Mouse (Mus musculus) cerebellum, adult 2 months (tissue): Measurements from ENCODE around the gene Rbm28.

ENCODE experiments used
- CTCF ChIP-seq: fragments of 200-500 bp; IDR thresholded peaks from 2 replicates; pipeline ENCODE4 v1.5.1; 2011; ENCODE audit warnings: low read depth, mild to moderate bottlenecking, control low read depth, low read length, moderate library complexity, borderline replicate concordance; ENCODE audit not compliant: insufficient read depth
- POLR2A ChIP-seq: fragments of 200-500 bp; IDR thresholded peaks from 2 replicates; pipeline ENCODE4 v1.6.1; 2011; ENCODE audit warnings: low read length, control low read depth, borderline replicate concordance; ENCODE audit not compliant: insufficient read depth

GRCm38 (mm10) chr6:29156326-29156725 is 8.5 kb downstream of the Rbm28 start:
- no peak for TF ChIP-seq CTCF
- no peak for TF ChIP-seq POLR2A
